Mouse (Mus musculus) heart, adult 2 months (tissue): ENCODE results near the gene Rnase9. TPM values are rescaled to one million over a fixed set of nuclear protein-coding genes. Genes with fewer than 3 reads are reported as not detected.
"Not testable (repeated sequence)": the region's sequence is repeated elsewhere in the genome, so short reads cannot be mapped to it uniquely, and the experiment has no call there.

ENCODE experiments used
- DNase-seq, 2 experiments: peaks; one replicate each; pipeline ENCODE4 v3.0.0; 2021
- H3K27ac ChIP-seq: fragments of 200-600 bp; 2 replicates; pipeline ENCODE4 v1.8.1; 2022
- H3K27me3 ChIP-seq: fragments of 200-500 bp; 2 replicates; pipeline ENCODE4 v1.6.1; 2012; ENCODE audit warnings: mild to moderate bottlenecking, low read length, inconsistent platforms, mixed read lengths; ENCODE audit not compliant: control insufficient read depth, insufficient read depth
- H3K36me3 ChIP-seq: fragments of 200-500 bp; 2 replicates; pipeline ENCODE4 v1.6.1; 2012; ENCODE audit warnings: low read length, inconsistent platforms; ENCODE audit not compliant: control insufficient read depth, insufficient read depth
- H3K4me1 ChIP-seq: fragments of 200-500 bp; 2 replicates; pipeline ENCODE4 v1.6.1; 2011; ENCODE audit warnings: low read length; ENCODE audit not compliant: control insufficient read depth, insufficient read depth
- H3K4me3 ChIP-seq: fragments of 200-600 bp; 2 replicates; pipeline ENCODE4 v1.8.1; 2022
- H3K79me2 ChIP-seq: fragments of 200-500 bp; replicated peaks from 2 replicates; pipeline ENCODE4 v1.6.1; 2012; ENCODE audit warnings: mild to moderate bottlenecking, inconsistent platforms, low read length, moderate library complexity, mixed read lengths; ENCODE audit not compliant: control insufficient read depth, insufficient read depth
- H3K9ac ChIP-seq: fragments of 200-500 bp; 2 replicates; pipeline ENCODE4 v1.6.1; 2012; ENCODE audit warnings: low read depth, mild to moderate bottlenecking, control low read depth, inconsistent platforms, low read length, mixed read lengths
- CTCF ChIP-seq: fragments of 200-600 bp; IDR thresholded peaks from 2 replicates; pipeline ENCODE4 v1.8.1; 2022; ENCODE audit warnings: antibody characterized with exemption, mild to moderate bottlenecking, moderate library complexity
- EP300 ChIP-seq: fragments of 200-500 bp; IDR thresholded peaks from 2 replicates; pipeline ENCODE4 v1.6.1; 2011; ENCODE audit warnings: low read depth, low read length, control low read depth; ENCODE audit not compliant: insufficient read depth
- POLR2A ChIP-seq: fragments of 200-500 bp; IDR thresholded peaks from 2 replicates; pipeline ENCODE4 v1.6.1; 2011; ENCODE audit warnings: mild to moderate bottlenecking, low read depth, low read length, control low read depth; ENCODE audit not compliant: insufficient read depth
- WGBS: fragments of 180-500 bp; shearing (Covaris S2); methylation state at CpG from one replicate; pipeline ENCODE4 v1.1.7; 2018; 5-methylcytosine and 5-hydroxymethylcytosine counted together
- intact Hi-C: fragments of 180-260 bp; cut with DNase I; formaldehyde crosslinking; loops from one replicate; pipeline ENCODE4 v1.15.1; 2025
- polyA plus RNA-seq: library from polyadenylated mRNA; depleted of rRNA; stranded (reverse); fragments of >200 nt; gene quantifications from 2 replicates; pipeline ENCODE4 v1.2.3, GENCODE M21; 2012
- total RNA-seq, 2 experiments: library from RNA; stranded (reverse); gene quantifications; 2 replicates each; pipeline ENCODE4 v1.2.3; 2021

The Rnase9 gene
- total and polyA plus RNA-seq, 3 experiments: not detected

DNA sequence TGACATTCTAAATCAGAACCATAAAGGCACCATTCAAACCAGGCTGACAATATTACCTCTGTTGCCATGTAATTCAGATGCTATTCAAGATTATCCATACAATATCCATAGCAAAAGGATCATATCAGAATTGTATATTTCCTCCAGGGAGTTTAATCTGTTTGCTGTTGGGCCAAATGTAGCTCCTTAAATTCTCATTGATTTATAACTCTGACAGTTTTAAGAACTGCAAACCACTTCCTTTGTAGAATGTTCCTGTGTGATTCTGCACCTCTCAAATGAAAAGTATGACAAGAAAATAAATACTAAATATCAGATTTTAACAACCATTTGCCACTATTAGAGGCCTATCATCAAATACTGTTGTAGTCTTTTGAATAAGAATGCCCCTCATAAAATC, 25.9 kb downstream of the Rnase9 start:
- Histone ChIP-seq H3K27ac (no peak overlapping the region), H3K4me1 (peaks cover 6% of the 10 kb centered on the region), H3K9ac (no peak overlapping the region), H3K4me3 (no peak overlapping the region), H3K36me3 (peaks cover 8% of the 10 kb centered on the region; the same call in 1 of the 2 replicates), H3K27me3 (no peaks in the 10 kb centered on the region), H3K79me2 (no peaks in the 10 kb centered on the region; the same call in 1 of the 2 replicates)
- TF ChIP-seq EP300: no peak
- no peak for DNase-seq
- intact Hi-C loops: no loop called here

DNA sequence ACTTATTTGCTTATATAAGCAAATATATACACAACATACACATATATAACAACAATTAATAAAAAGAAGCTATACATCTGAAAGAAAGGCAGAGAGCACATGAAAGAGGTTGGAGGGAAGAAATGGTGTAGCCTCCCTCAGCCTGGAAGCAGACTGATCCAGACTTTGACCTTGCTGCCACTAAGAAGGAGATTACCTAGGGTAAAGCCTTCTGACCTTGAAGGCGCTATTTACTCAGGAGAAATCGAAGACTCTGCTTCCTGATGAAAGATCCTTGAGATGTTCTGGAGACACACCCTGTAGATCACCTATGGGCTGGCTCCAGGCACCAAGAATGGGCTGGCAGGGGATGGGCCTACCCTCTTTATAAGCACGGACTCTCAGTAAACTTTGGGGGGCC, 26.9 kb downstream of the Rnase9 start:
- intact Hi-C loops, H3K4me3 ChIP-seq: not testable (repeated sequence)
- 90% methylated on average over 3 of the region's 3 CpGs for WGBS

GRCm38 (mm10) chr14:51009572-51009971, 32.1 kb downstream of the Rnase9 start:
- Histone ChIP-seq H3K36me3 (peaks cover 8% of the 10 kb centered on the region; the same call in 1 of the 2 replicates), H3K27me3 (no peaks in the 10 kb centered on the region), H3K9ac (no peak overlapping the region), H3K79me2 (no peaks in the 10 kb centered on the region), H3K4me1 (peaks cover 16% of the 10 kb centered on the region), H3K4me3 (no peak overlapping the region), H3K27ac (peak overlapping the region; percentile 89)
- 86% methylated on average over 6 of the region's 6 CpGs for WGBS
- no peak for TF ChIP-seq POLR2A
- no peak for TF ChIP-seq CTCF
- TF ChIP-seq EP300: no peak
- intact Hi-C loops: loop anchor here (2.0 kb wide), 1 partner anchor 41 kb away; no protein-coding TSS in a partner anchor
- DNase-seq: no peak

More for the DNA sequence above, 26.9 kb downstream of the Rnase9 start:
- not testable (repeated sequence) for H3K79me2 ChIP-seq, H3K4me1 ChIP-seq, H3K27me3 ChIP-seq, H3K36me3 ChIP-seq, H3K27ac ChIP-seq, DNase-seq, H3K9ac ChIP-seq

- Histone ChIP-seq H3K4me1 (peaks cover 16% of the 10 kb centered on the region), H3K27ac (peak overlapping the region; percentile 89), H3K4me3 (no peak overlapping the region), H3K79me2 (no peaks in the 10 kb centered on the region), H3K27me3 (no peaks in the 10 kb centered on the region), H3K9ac (no peak overlapping the region), H3K36me3 (peaks cover 8% of the 10 kb centered on the region; the same call in 1 of the 2 replicates)
- WGBS: 59% methylated on average over 4 of the region's 4 CpGs
- no peak for TF ChIP-seq EP300
- TF ChIP-seq CTCF: no peak
- no peak for TF ChIP-seq POLR2A
- intact Hi-C loops: loop anchor here (1.0 to 2.0 kb wide), 2 partner anchors 10 to 40 kb away; no protein-coding TSS in a partner anchor
- no peak for DNase-seq
These were observed 32.9 kb downstream of the Rnase9 start for GRCm38 (mm10) chr14:51008781-51009180.

DNA sequence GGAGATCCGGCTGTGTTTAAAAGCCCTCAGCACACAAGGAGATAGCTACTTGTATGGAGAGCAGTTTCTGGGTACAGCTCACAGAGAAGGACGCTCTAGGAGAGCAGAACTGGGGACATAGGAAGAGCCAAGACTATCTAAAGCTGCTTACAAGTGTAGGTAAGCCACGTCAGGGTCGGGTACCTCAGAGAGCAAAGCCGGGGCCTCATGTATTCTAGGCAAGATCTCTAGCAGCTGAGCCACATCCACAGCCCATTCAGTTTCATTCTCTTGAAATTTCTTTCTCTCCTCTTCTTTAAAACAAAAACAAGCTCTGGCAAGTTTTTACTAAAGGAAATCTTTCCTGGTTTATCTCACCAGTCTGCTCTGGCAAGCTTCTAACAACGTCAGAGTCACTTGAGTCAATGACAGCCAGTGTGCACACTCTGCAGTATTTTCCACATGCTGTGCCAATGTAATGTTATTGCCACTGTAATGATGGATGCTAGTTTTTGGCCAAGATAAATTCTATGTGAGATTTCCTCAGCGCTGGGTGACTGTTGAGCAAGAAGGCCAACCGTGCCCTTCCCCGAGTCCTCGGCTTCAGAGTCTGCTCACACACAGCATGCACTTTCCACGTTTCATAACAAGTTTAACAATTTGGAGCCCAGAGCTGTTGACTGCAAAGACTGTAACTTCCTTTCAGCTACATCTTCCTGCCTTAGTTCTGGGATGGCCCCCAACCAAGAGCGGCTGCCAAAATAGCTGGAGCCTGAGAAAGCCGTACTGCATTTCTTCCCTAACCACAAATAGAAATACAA, 33.6 kb downstream of the Rnase9 start:
- Histone ChIP-seq H3K36me3 (peaks cover 8% of the 10 kb centered on the region; the same call in 1 of the 2 replicates), H3K79me2 (no peaks in the 10 kb centered on the region), H3K27ac (peak overlapping the region; percentile 89), H3K4me3 (peak overlapping the region; percentile 21), H3K9ac (peak overlapping the region; percentile 63), H3K4me1 (peaks cover 16% of the 10 kb centered on the region), H3K27me3 (no peaks in the 10 kb centered on the region)
- WGBS: 11% methylated on average over 13 of the region's 13 CpGs
- intact Hi-C loops: loop anchor here (1.0 to 2.0 kb wide), 2 partner anchors 10 to 39 kb away; no protein-coding TSS in a partner anchor
- peak; percentile 68 to 81 for DNase-seq
- TF ChIP-seq POLR2A (peak; percentile 24; the same call in 1 of the 2 replicates), CTCF (no peak), EP300 (peak; percentile 48; the same call in 1 of the 2 replicates)

DNA sequence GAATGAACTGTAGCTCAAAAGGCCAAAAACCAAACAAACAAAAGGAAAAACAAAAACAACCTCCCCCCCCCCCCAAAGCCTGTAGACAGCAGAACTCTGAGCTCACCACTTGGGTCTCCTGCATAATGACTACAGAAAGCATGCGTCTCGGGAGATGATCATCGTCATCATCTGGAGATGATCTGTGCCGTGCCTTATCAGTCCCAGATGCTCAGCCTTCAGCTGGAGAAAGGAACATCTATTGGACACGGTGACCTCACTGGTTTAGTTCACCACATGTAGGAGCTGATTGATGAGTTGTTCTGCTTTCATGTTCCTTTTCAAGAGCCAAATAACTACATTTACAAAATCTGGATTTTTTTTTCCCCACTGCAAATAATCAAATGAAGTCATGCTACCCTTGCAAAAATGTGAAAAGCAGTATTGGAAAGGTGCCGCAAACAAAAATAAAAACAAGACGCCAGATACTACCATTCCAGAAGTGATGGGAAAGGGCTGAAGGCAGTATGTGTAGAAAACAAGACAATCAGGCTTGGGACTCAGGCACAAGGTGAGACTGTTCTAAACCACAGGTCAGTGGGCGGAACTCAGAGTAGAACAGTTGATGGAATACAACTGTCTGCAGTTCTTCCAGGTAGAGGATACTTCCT, 34.4 kb downstream of the Rnase9 start, which contains the start of gene Rnase10:
Rnase10 (plus strand) TSS at position 600 of the 650 bp plus-strand sequence.
- peaks cover 16% of the 10 kb centered on the region for H3K4me1 ChIP-seq
- H3K79me2 ChIP-seq: no peaks in the 10 kb centered on the region
- TF ChIP-seq EP300 (no peak), POLR2A (no peak), CTCF (no peak)
- H3K4me3 ChIP-seq: peak within 1 kb of the TSS; percentile 21
- peaks cover 8% of the 10 kb centered on the region; the same call in 1 of the 2 replicates for H3K36me3 ChIP-seq
- WGBS: 68% methylated on average over 8 of the region's 8 CpGs
- H3K9ac ChIP-seq: peak within 1 kb of the TSS; percentile 63
- no peak for DNase-seq
- peak within 1 kb of the TSS; percentile 89 for H3K27ac ChIP-seq
- intact Hi-C loops: no loop called here
- H3K27me3 ChIP-seq: no peaks in the 10 kb centered on the region
